Mouse (Mus musculus) brain, embryonic 14.5 days (tissue): ENCODE results near the gene Nr2f2.

ENCODE experiments used
- CTCF ChIP-seq: fragments of 200-500 bp; IDR thresholded peaks from 2 replicates; pipeline ENCODE4 v1.5.1; 2012; ENCODE audit warnings: inconsistent platforms, mild to moderate bottlenecking, moderate library complexity, borderline replicate concordance; ENCODE audit not compliant: insufficient read depth, insufficient read length; ENCODE audit errors: extremely low read depth
- POLR2A ChIP-seq: fragments of 200-500 bp; IDR thresholded peaks from 2 replicates; pipeline ENCODE4 v1.6.1; 2012; ENCODE audit warnings: mild to moderate bottlenecking, inconsistent platforms, borderline replicate concordance; ENCODE audit not compliant: poor library complexity, insufficient read depth, insufficient read length, severe bottlenecking; ENCODE audit errors: extremely low read depth

GRCm38 (mm10) chr7:70407123-70407522 lies 40.6 kb upstream of the Nr2f2 start:
- no peak for TF ChIP-seq POLR2A
- TF ChIP-seq CTCF = no peak
